Mouse (Mus musculus): Measurements from ENCODE around the gene Alox12. TPM values are rescaled to one million over a fixed set of nuclear protein-coding genes. Genes with fewer than 3 reads are reported as not detected.

Gene Alox12
- polyA plus RNA-seq, 1 experiment from 2014 or later: 2.9 TPM

DNA sequence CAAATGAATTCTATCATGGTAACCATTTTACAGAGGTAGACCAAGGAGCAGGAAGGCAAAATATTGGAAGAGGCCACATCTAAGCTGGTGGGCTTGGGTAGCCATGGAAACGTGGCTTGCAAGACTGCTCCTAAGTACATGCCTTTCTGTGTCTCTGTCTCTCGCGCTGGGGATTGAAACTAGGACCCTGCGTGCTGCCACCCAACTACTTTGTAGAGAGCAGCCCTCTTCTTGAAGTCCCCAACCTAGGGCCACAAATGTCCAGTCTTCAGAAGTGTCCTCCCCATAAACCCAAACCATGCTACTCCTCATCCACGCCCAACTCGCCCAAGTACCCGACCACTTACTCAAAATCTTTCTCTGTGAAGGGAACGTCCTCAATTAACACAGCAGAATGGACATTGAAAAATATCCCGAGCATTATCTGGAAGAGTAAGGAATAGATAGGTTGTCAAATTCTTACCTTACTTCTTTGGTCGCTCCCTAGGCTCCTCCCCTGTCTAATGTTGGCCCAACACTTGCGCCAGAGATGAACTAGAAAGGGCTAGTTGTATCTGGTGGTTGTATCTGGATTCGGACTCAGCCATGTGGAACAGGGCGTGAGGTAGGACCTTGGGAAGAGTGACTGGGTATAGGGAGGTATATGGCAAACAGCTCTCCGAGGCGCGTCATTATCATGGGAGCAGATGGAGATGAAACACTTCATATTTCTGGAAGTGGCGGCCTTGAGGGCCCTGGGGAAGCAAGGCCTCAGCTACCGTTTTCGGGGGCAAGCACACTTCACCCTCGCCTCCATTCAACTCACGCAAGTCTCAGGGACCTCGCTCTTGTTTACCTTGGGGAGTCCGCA, 16.3 kb downstream of the Alox12 start:
- ATAC-seq (ENCODE audit: insufficient number of reproducible peaks, insufficient read depth, low FRiP score, low TSS enrichment): no peak
- WGBS: 14% methylated on average over 23 of the region's 23 CpGs
- H3K4me1 ChIP-seq: peaks cover 27% of the 10 kb centered on the region

GRCm38 (mm10) chr11:70237457-70238167, 17.5 kb downstream of the Alox12 start, which contains the start of gene 0610010K14Rik:
Gene 0610010K14Rik (minus strand): TSS chr11:70237914.
- WGBS: under 1% methylated on average over 70 of the region's 70 CpGs
- Histone ChIP-seq H3K9ac (peak within 1 kb of the TSS; percentile 81), H3K4me2 (replicated peaks) (peak within 1 kb of the TSS; percentile 86), H3K27me3 (no peaks in the 10 kb centered on the region), H3K4me3 (peak within 1 kb of the TSS; percentile 88), H3K4me1 (peaks cover 37% of the 10 kb centered on the region), H3K36me3 (peaks cover 19% of the 10 kb centered on the region), H3K9me3 (no peaks in the 10 kb centered on the region), H3K27ac (peak within 1 kb of the TSS; percentile 92)
- ATAC-seq (ENCODE audit: insufficient number of reproducible peaks, insufficient read depth, low FRiP score, low TSS enrichment): peak; percentile 82

More for the DNA sequence above, 16.3 kb downstream of the Alox12 start:
- H3K4me2 ChIP-seq (replicated peaks): peak overlapping the region; percentile 86
- H3K36me3 ChIP-seq: peaks cover 19% of the 10 kb centered on the region
- H3K27ac ChIP-seq: peak overlapping the region; percentile 92
- H3K27me3 ChIP-seq: no peaks in the 10 kb centered on the region
- peak overlapping the region; percentile 88 for H3K4me3 ChIP-seq
- H3K9me3 ChIP-seq: no peaks in the 10 kb centered on the region
- H3K9ac ChIP-seq: peak overlapping the region; percentile 81

GRCm38 (mm10) chr11:70236717-70237116, 18.4 kb downstream of the Alox12 start:
- H3K36me3 ChIP-seq: peaks cover 19% of the 10 kb centered on the region
- H3K4me3 ChIP-seq: peak overlapping the region; percentile 88
- peak overlapping the region; percentile 86 for H3K4me2 ChIP-seq (replicated peaks)
- ATAC-seq (ENCODE audit: insufficient number of reproducible peaks, insufficient read depth, low FRiP score, low TSS enrichment): no peak
- peak overlapping the region; percentile 92; the same call in 1 of the 2 replicates for H3K27ac ChIP-seq
- no peaks in the 10 kb centered on the region for H3K9me3 ChIP-seq
- H3K27me3 ChIP-seq: no peaks in the 10 kb centered on the region
- 45% methylated on average over 7 of the region's 7 CpGs for WGBS
- H3K9ac ChIP-seq: peak overlapping the region; percentile 81
- peaks cover 39% of the 10 kb centered on the region for H3K4me1 ChIP-seq

- H3K4me3 ChIP-seq: no peak overlapping the region
- H3K4me1 ChIP-seq: peaks cover 36% of the 10 kb centered on the region
- 91% methylated on average over 12 of the region's 12 CpGs for WGBS
- H3K36me3 ChIP-seq: peaks cover 19% of the 10 kb centered on the region
- no peak overlapping the region for H3K27ac ChIP-seq
- H3K9ac ChIP-seq: no peak overlapping the region
- no peak for ATAC-seq (ENCODE audit: insufficient number of reproducible peaks, insufficient read depth, low FRiP score, low TSS enrichment)
- H3K9me3 ChIP-seq: no peaks in the 10 kb centered on the region
- H3K4me2 ChIP-seq (replicated peaks): no peak overlapping the region
- H3K27me3 ChIP-seq: no peaks in the 10 kb centered on the region
Measured at GRCm38 (mm10) chr11:70235254-70235900, 19.8 kb downstream of the Alox12 start.

DNA sequence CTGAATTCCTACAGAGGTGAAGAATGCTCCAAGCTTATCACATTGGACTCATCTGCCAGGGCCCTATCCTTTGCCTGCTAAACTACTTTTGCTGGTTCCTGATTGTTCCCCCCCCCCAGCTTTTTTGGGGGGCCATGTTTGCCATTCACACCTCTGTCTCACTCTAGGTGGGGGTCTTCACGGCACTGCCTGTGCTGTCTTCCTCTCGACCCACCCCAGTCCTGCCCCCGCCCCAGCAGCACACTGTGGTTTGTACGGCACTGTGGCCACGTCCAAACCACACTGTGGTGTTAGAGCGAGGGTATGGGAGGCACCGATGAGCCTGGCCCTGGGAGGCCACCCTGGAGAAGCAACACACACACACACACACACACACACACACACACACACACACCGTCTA, 20.7 kb downstream of the Alox12 start:
- Histone ChIP-seq H3K4me3 (no peak overlapping the region), H3K9me3 (no peaks in the 10 kb centered on the region), H3K27me3 (peaks cover 9% of the 10 kb centered on the region), H3K9ac (no peak overlapping the region), H3K4me2 (replicated peaks) (no peak overlapping the region), H3K27ac (no peak overlapping the region), H3K36me3 (peaks cover 19% of the 10 kb centered on the region), H3K4me1 (peaks cover 34% of the 10 kb centered on the region)
- ATAC-seq (ENCODE audit: insufficient number of reproducible peaks, insufficient read depth, low FRiP score, low TSS enrichment): no peak
- WGBS: 85% methylated on average over 8 of the region's 8 CpGs

- Histone ChIP-seq H3K9me3 (no peaks in the 10 kb centered on the region), H3K4me1 (peaks cover 33% of the 10 kb centered on the region), H3K4me2 (replicated peaks) (no peak overlapping the region), H3K36me3 (peaks cover 19% of the 10 kb centered on the region), H3K4me3 (no peak overlapping the region), H3K27ac (no peak overlapping the region), H3K27me3 (peaks cover 13% of the 10 kb centered on the region), H3K9ac (0 out of 2 replicates have a peak overlapping the region, but pooled peaks have one; percentile 11)
- 60% methylated on average over 5 of the region's 5 CpGs for WGBS
- no peak for ATAC-seq (ENCODE audit: insufficient number of reproducible peaks, insufficient read depth, low FRiP score, low TSS enrichment)
Measured at GRCm38 (mm10) chr11:70234037-70234436, 21.1 kb downstream of the Alox12 start.

DNA sequence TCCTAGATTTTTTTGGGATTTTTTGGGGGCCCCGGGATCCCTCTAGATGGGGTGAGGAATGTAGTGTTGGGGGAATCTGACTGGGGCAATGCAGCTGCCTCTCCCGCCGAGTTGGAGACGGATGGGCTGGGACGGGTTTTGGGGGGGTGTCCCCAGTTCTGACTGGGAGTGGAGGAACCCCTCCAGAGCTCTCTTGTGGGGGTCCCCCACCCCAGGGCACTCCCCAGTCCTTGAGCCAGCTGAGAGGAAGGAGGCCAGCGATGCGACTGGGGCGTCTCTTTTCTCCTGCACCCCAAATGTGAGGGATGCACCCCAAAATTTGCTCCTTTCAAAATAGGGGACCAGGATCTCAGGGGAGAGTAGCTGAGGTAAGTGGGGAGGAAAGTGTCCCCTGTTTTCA, 22.1 kb downstream of the Alox12 start:
- WGBS: 35% methylated on average over 8 of the region's 8 CpGs
- Histone ChIP-seq H3K9me3 (no peaks in the 10 kb centered on the region), H3K9ac (peak overlapping the region; percentile 62), H3K4me1 (peaks cover 23% of the 10 kb centered on the region), H3K27ac (no peak overlapping the region), H3K4me3 (peak overlapping the region; percentile 41), H3K4me2 (replicated peaks) (peak overlapping the region; percentile 60), H3K36me3 (peaks cover 19% of the 10 kb centered on the region), H3K27me3 (peaks cover 23% of the 10 kb centered on the region)
- ATAC-seq (ENCODE audit: insufficient number of reproducible peaks, insufficient read depth, low FRiP score, low TSS enrichment): no peak

GRCm38 (mm10) chr11:70232546-70232945, 22.6 kb downstream of the Alox12 start:
- Histone ChIP-seq H3K4me3 (peak overlapping the region; percentile 41), H3K4me1 (peaks cover 23% of the 10 kb centered on the region), H3K27me3 (peaks cover 28% of the 10 kb centered on the region), H3K27ac (no peak overlapping the region), H3K9ac (peak overlapping the region; percentile 62), H3K36me3 (peaks cover 19% of the 10 kb centered on the region), H3K9me3 (no peaks in the 10 kb centered on the region), H3K4me2 (replicated peaks) (peak overlapping the region; percentile 60)
- WGBS: 5% methylated on average over 8 of the region's 10 CpGs
- ATAC-seq (ENCODE audit: insufficient number of reproducible peaks, insufficient read depth, low FRiP score, low TSS enrichment): no peak

DNA sequence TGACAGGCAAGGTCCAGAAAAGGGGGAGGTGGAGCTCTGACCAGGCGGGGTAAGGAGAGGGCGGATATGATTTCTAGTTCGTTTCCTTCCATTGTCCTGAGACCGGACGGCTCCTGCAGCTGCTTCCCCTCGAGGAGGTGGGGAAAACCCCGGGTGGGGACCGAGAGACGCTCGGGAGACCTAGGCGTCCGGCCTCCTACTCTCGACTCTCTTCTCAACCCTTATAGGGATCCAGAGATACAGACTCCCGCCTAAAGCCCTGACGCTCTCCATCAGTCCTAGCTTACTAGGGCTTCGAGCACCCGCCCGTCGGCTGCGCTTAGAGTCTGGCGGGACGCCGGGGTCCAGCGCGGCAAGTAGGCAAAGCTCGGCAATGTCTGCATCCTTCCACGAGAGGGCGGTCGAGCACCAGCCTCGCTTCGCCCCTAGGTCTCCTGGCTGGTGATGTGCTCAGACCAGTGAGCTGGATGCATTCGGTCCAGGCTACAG, 24.9 kb downstream of the Alox12 start:
- no peak overlapping the region for H3K9ac ChIP-seq
- H3K4me3 ChIP-seq: peak overlapping the region; percentile 17; the same call in 1 of the 2 replicates
- 2% methylated on average over 32 of the region's 32 CpGs for WGBS
- H3K4me2 ChIP-seq (replicated peaks): peak overlapping the region; percentile 45
- H3K27me3 ChIP-seq: peaks cover 51% of the 10 kb centered on the region
- H3K27ac ChIP-seq: no peak overlapping the region
- peaks cover 14% of the 10 kb centered on the region; the same call in 1 of the 2 replicates for H3K4me1 ChIP-seq
- ATAC-seq (ENCODE audit: insufficient number of reproducible peaks, insufficient read depth, low FRiP score, low TSS enrichment): no peak
- peaks cover 11% of the 10 kb centered on the region for H3K36me3 ChIP-seq
- H3K9me3 ChIP-seq: no peaks in the 10 kb centered on the region

DNA sequence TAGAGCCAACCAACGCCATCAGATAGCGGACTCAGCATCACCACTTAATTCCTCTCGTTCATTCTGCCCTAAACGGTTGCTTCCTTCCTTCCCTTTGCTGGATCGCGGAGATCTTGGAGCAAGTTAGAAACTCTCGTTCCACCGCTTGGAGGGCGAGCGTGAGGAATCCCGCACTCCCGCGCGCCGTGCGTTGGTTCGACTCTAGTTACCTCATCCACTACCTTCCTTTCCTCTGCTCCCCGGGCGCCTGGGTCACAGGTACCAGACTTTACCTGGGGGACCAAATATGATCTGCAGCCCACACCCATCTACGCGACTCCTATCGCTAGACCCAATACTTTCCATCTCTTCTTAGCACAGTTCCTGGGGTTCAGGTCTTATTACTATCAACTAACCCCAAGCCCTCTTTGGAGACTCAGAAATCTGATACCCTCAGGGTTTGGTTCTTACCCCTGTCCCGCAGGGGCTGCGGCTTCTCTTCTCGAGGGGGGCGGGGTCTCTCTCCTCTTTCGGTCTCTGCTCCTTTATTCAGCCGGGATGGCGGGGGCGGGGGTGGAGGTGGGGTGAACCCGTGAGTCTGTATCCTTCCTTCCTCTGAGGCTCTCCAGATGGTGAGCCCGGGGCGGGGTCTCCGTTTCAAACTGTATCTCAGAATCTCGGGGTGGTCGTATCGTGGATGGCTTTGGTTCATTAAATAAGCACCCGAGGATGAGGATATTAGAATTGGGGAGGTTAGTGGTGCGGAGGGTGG, 25.7 kb downstream of the Alox12 start, which contains the start of gene Bcl6b:
Gene Bcl6b, minus strand, starts transcription at position 539 of the 751 bp plus-strand sequence.
- Histone ChIP-seq H3K4me2 (replicated peaks) (peak within 1 kb of the TSS; percentile 45), H3K9me3 (no peaks in the 10 kb centered on the region), H3K4me3 (peak within 1 kb of the TSS; percentile 17), H3K27ac (no peak within 1 kb of the TSS), H3K4me1 (peaks cover 14% of the 10 kb centered on the region; the same call in 1 of the 2 replicates), H3K9ac (peak within 1 kb of the TSS; percentile 20; the same call in 1 of the 2 replicates), H3K36me3 (peaks cover 3% of the 10 kb centered on the region), H3K27me3 (peaks cover 59% of the 10 kb centered on the region)
- WGBS: 3% methylated on average over 39 of the region's 39 CpGs
- no peak for ATAC-seq (ENCODE audit: insufficient number of reproducible peaks, insufficient read depth, low FRiP score, low TSS enrichment)

Data from embryonic facial prominence, embryonic 12.5 days (tissue).